Mouse (Mus musculus) limb, embryonic 15.5 days (tissue): ENCODE data around the gene Gpr62. TPM values are rescaled to one million over a fixed set of nuclear protein-coding genes. Genes with fewer than 3 reads are reported as not detected.
"Not testable (repeated sequence)": the region's sequence is repeated elsewhere in the genome, so short reads cannot be mapped to it uniquely, and the experiment has no call there.

Experiments
- ATAC-seq: fragments of 200-750 bp; cut with Nextera tagmentation; 2 replicates; pipeline ENCODE4 v1.8.0; 2017; ENCODE audit warnings: low read depth, moderate TSS enrichment; ENCODE audit not compliant: insufficient number of reproducible peaks, low FRiP score, low TSS enrichment
- H3K27ac ChIP-seq: fragments of 300-500 bp; sonication (generic); 2 replicates; pipeline ENCODE4 v1.5.1; 2015; ENCODE audit warnings: moderate library complexity, mild to moderate bottlenecking, inconsistent platforms
- H3K27me3 ChIP-seq: fragments of 300-500 bp; sonication (generic); 2 replicates; pipeline ENCODE4 v1.6.1; 2015; ENCODE audit warnings: inconsistent platforms
- H3K36me3 ChIP-seq: fragments of 300-500 bp; sonication (generic); 2 replicates; pipeline ENCODE4 v1.6.1; 2015; ENCODE audit warnings: inconsistent platforms
- H3K4me1 ChIP-seq: fragments of 300-500 bp; sonication (generic); 2 replicates; pipeline ENCODE4 v1.6.1; 2015; ENCODE audit warnings: inconsistent platforms
- H3K4me2 ChIP-seq: fragments of 300-500 bp; sonication (generic); 2 replicates; pipeline ENCODE4 v1.6.1; 2015; ENCODE audit warnings: mild to moderate bottlenecking, inconsistent platforms
- H3K4me3 ChIP-seq: fragments of 300-500 bp; sonication (generic); 2 replicates; pipeline ENCODE4 v1.5.1; 2015; ENCODE audit warnings: mild to moderate bottlenecking, inconsistent platforms
- H3K9ac ChIP-seq: fragments of 300-500 bp; sonication (generic); 2 replicates; pipeline ENCODE4 v1.6.1; 2015; ENCODE audit warnings: inconsistent platforms
- H3K9me3 ChIP-seq: fragments of 300-500 bp; sonication (generic); 2 replicates; pipeline ENCODE4 v1.6.1; 2016; ENCODE audit warnings: inconsistent platforms
- WGBS: fragments of 180-500 bp; shearing (Covaris S2); methylation state at CpG from one replicate; pipeline ENCODE4 v1.1.7; 2015; 5-methylcytosine and 5-hydroxymethylcytosine counted together
- polyA plus RNA-seq: library from polyadenylated mRNA; unstranded; fragments of >200 nt; fragmentation: Nextera tagmentation; extraction: Ambion mirVana; gene quantifications from 2 replicates; pipeline ENCODE4 v1.2.1, GENCODE M21; 2015

Gene Gpr62
- 0.37 and 0.55 TPM in 2 replicates for polyA plus RNA-seq

- peak within 1 kb of the TSS; percentile 65 for H3K9ac ChIP-seq
- peak within 1 kb of the TSS; percentile 59 for H3K4me3 ChIP-seq
- peak within 1 kb of the TSS; percentile 50 for H3K27ac ChIP-seq
- H3K4me1 ChIP-seq, result peaks cover 23% of the 10 kb centered on the region
- 0 out of 2 replicates have a peak, but pooled peaks cover 5% of the 10 kb centered on the region for H3K27me3 ChIP-seq
- ATAC-seq, result no peak
- peaks cover 27% of the 10 kb centered on the region for H3K36me3 ChIP-seq
- H3K4me2 ChIP-seq, result peak within 1 kb of the TSS; percentile 98
- no peaks in the 10 kb centered on the region for H3K9me3 ChIP-seq
- 28% methylated on average over 26 of the region's 26 CpGs for whole genome bisulfite sequencing
Observed at GRCm38 (mm10) chr9:106465571-106466200, at the start of gene Gpr62. TSS of gene Gpr62 (minus strand) at chr9:106465938.

GRCm38 (mm10) chr9:106514273-106514672 is 48.5 kb upstream of the Gpr62 start, which contains the start of gene Iqcf5:
TSS of gene Iqcf5 (plus strand) at chr9:106514573.
- no peaks in the 10 kb centered on the region for H3K4me1 ChIP-seq

DNA sequence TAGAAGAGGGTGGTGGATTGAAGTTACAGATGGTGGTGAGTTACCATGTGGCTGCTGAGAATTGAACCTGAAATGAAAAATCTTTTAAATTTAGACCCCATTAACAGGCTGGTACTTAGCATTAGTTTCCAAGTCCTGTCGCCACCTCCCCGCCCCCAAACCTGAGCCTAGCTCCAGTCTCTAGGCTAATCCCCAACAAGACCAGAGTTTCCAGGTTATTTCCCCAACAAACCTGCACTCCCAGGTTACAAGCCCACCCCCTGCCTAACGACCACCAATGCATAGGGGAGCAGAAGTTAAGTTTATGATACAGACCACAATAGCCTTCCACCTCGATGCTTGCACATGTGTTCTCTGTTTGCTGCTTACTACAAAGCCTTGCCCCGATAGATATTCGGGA is 47.8 kb upstream of the Gpr62 start:
- Histone ChIP-seq H3K4me2 (no peak overlapping the region), H3K4me3 (no peak overlapping the region), H3K4me1 (no peaks in the 10 kb centered on the region), H3K36me3 (no peaks in the 10 kb centered on the region), H3K27ac (no peak overlapping the region), H3K27me3 (no peaks in the 10 kb centered on the region), H3K9me3 (no peaks in the 10 kb centered on the region), H3K9ac (no peak overlapping the region)
- WGBS, result 56% methylated on average over 6 of the region's 6 CpGs
- ATAC-seq, result no peak

More at GRCm38 (mm10) chr9:106514273-106514672, 48.5 kb upstream of the Gpr62 start, which contains the start of gene Iqcf5:
- ATAC-seq, result no peak
- H3K9me3 ChIP-seq, result no peaks in the 10 kb centered on the region
- WGBS, result 82% methylated on average over 4 of the region's 4 CpGs
- H3K9ac ChIP-seq, result no peak within 1 kb of the TSS
- H3K27ac ChIP-seq, result no peak within 1 kb of the TSS
- H3K4me2 ChIP-seq, result no peak within 1 kb of the TSS
- H3K27me3 ChIP-seq, result no peaks in the 10 kb centered on the region
- H3K36me3 ChIP-seq, result no peaks in the 10 kb centered on the region
- H3K4me3 ChIP-seq, result no peak within 1 kb of the TSS

- H3K9me3 ChIP-seq, result no peaks in the 10 kb centered on the region
- WGBS, result 56% methylated on average over 13 of the region's 13 CpGs
- no peak overlapping the region for H3K4me3 ChIP-seq
Observed at GRCm38 (mm10) chr9:106512729-106513450, 47.2 kb upstream of the Gpr62 start.

DNA sequence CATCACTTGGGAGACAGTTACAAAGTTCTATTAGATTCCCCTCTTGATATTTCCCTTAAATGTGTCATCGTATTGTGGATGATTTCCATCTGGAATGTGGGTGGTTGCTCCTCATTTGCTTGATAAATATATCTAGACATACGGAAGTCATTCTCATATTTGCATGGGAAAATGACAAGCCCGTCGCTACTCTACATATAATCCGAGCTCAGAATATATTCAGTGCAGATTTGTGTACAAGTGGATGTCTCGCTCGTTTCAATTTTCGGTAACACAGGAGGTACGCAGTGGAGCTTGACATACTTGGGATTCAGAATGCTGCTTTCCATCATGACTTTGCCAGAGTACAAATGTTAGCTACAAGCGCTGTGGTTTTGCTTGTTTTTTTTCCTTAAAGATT is 43.6 kb upstream of the Gpr62 start:
- Histone ChIP-seq H3K4me1 (no peaks in the 10 kb centered on the region), H3K4me3 (no peak overlapping the region), H3K36me3 (no peaks in the 10 kb centered on the region), H3K4me2 (no peak overlapping the region), H3K9ac (no peak overlapping the region), H3K27ac (no peak overlapping the region), H3K9me3 (no peaks in the 10 kb centered on the region), H3K27me3 (no peaks in the 10 kb centered on the region)
- no peak for ATAC-seq
- 88% methylated on average over 10 of the region's 10 CpGs for WGBS

More at GRCm38 (mm10) chr9:106512729-106513450, 47.2 kb upstream of the Gpr62 start:
- Histone ChIP-seq H3K4me1 (no peaks in the 10 kb centered on the region), H3K27me3 (no peaks in the 10 kb centered on the region), H3K4me2 (no peak overlapping the region), H3K36me3 (no peaks in the 10 kb centered on the region), H3K9ac (no peak overlapping the region), H3K27ac (no peak overlapping the region)
- ATAC-seq, result no peak

GRCm38 (mm10) chr9:106504246-106504645 is 38.5 kb upstream of the Gpr62 start:
- no peaks in the 10 kb centered on the region for H3K27me3 ChIP-seq
- H3K4me2 ChIP-seq, result no peak overlapping the region
- H3K9ac ChIP-seq, result no peak overlapping the region
- no peak overlapping the region for H3K4me3 ChIP-seq
- no peaks in the 10 kb centered on the region for H3K9me3 ChIP-seq
- H3K36me3 ChIP-seq, result no peaks in the 10 kb centered on the region
- 75% methylated on average over 6 of the region's 6 CpGs for WGBS
- no peaks in the 10 kb centered on the region for H3K4me1 ChIP-seq
- ATAC-seq, result no peak
- no peak overlapping the region for H3K27ac ChIP-seq

GRCm38 (mm10) chr9:106501846-106502245 is 36.1 kb upstream of the Gpr62 start:
- no peak overlapping the region for H3K27ac ChIP-seq
- 87% methylated on average over 22 of the region's 22 CpGs for WGBS
- no peak overlapping the region for H3K4me3 ChIP-seq
- ATAC-seq, result no peak
- H3K4me2 ChIP-seq, result no peak overlapping the region
- H3K27me3 ChIP-seq, result no peaks in the 10 kb centered on the region
- no peaks in the 10 kb centered on the region for H3K9me3 ChIP-seq
- H3K36me3 ChIP-seq, result no peaks in the 10 kb centered on the region
- no peaks in the 10 kb centered on the region for H3K4me1 ChIP-seq
- H3K9ac ChIP-seq, result no peak overlapping the region

GRCm38 (mm10) chr9:106499667-106500066 is 33.9 kb upstream of the Gpr62 start, which contains the start of gene Iqcf1:
TSS of gene Iqcf1 (plus strand) at chr9:106499967.
- H3K4me2 ChIP-seq, result no peak within 1 kb of the TSS
- ATAC-seq, result no peak
- no peaks in the 10 kb centered on the region for H3K4me1 ChIP-seq
- H3K9me3 ChIP-seq, result no peaks in the 10 kb centered on the region
- H3K9ac ChIP-seq, result no peak within 1 kb of the TSS
- 94% methylated on average over 6 of the region's 6 CpGs for WGBS
- no peak within 1 kb of the TSS for H3K4me3 ChIP-seq
- H3K27ac ChIP-seq, result no peak within 1 kb of the TSS
- H3K27me3 ChIP-seq, result no peaks in the 10 kb centered on the region
- H3K36me3 ChIP-seq, result no peaks in the 10 kb centered on the region

- H3K9me3 ChIP-seq, H3K27ac ChIP-seq, H3K4me3 ChIP-seq, H3K4me1 ChIP-seq, H3K9ac ChIP-seq, H3K27me3 ChIP-seq, H3K4me2 ChIP-seq, ATAC-seq: not testable (repeated sequence)
- WGBS, result 88% methylated on average over 6 of the region's 6 CpGs
- H3K36me3 ChIP-seq, result peaks cover 39% of the 10 kb centered on the region
Observed at GRCm38 (mm10) chr9:106487602-106488001, 21.9 kb upstream of the Gpr62 start.

DNA sequence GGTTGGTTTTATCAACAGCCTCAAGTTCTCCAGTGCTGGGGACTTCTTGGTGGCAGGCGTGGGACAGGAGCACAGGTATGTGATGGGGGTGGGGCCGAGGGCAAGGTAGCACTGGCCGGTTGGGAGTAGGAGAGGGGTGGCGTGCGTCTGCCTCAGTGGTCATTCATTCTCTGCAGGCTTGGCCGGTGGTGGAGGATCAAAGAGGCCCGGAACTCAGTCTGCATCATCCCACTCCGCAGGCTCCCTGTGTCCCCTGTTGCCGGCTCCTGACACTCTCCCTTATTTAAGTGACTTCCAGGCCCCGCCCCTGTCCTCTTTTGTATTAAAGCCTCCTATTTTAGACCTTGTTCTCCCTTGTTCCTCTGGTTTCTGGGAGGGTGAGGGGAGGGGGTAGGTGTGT is 19.3 kb upstream of the Gpr62 start:
- H3K9me3 ChIP-seq, result no peaks in the 10 kb centered on the region
- peaks cover 61% of the 10 kb centered on the region for H3K36me3 ChIP-seq
- no peak for ATAC-seq
- no peaks in the 10 kb centered on the region for H3K4me1 ChIP-seq
- WGBS, result 80% methylated on average over 10 of the region's 10 CpGs
- no peak overlapping the region for H3K27ac ChIP-seq
- H3K4me3 ChIP-seq, result no peak overlapping the region
- no peaks in the 10 kb centered on the region for H3K27me3 ChIP-seq
- H3K4me2 ChIP-seq, result no peak overlapping the region
- no peak overlapping the region for H3K9ac ChIP-seq

GRCm38 (mm10) chr9:106483606-106484005 is 17.9 kb upstream of the Gpr62 start:
- Histone ChIP-seq H3K4me2 (no peak overlapping the region), H3K27ac (no peak overlapping the region), H3K9me3 (no peaks in the 10 kb centered on the region), H3K36me3 (peaks cover 69% of the 10 kb centered on the region), H3K4me3 (no peak overlapping the region), H3K4me1 (peaks cover under 1% of the 10 kb centered on the region; the same call in 1 of the 2 replicates), H3K27me3 (no peaks in the 10 kb centered on the region), H3K9ac (no peak overlapping the region)
- 90% methylated on average over 17 of the region's 17 CpGs for WGBS
- ATAC-seq, result 0 out of 2 replicates have a peak, but pooled peaks have one; percentile 13

DNA sequence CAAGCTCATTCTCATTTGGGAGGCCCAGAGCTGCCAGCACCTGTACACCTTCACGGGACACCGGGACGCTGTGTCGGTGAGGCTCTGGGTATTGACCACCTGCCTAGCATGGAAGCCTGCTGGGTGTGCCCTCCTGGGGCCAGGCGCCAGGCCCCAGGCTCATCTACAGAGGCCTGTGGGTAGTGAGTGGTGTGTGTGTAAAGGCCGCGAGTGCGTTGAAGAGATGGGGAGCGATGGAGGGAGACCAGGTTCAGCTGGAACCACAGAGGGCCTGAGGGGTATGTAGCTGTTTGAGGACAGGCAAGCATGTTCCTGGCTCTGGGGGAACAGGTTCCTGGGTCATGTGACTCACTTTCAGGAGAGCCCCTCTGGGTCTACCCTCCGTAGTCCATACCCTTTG is 17.4 kb upstream of the Gpr62 start:
- ATAC-seq, result 0 out of 2 replicates have a peak, but pooled peaks have one; percentile 19
- Histone ChIP-seq H3K4me1 (peaks cover 5% of the 10 kb centered on the region), H3K36me3 (peaks cover 69% of the 10 kb centered on the region), H3K27me3 (no peaks in the 10 kb centered on the region), H3K9ac (no peak overlapping the region), H3K4me3 (no peak overlapping the region), H3K4me2 (no peak overlapping the region), H3K9me3 (no peaks in the 10 kb centered on the region), H3K27ac (no peak overlapping the region)
- 97% methylated on average over 10 of the region's 10 CpGs for WGBS
